Mouse (Mus musculus): ENCODE results near the gene Rnf114.

The Rnf114 gene

GRCm38 (mm10) chr2:167474218-167474617 is 18.2 kb upstream of the Rnf114 start:
- no peak for DNase-seq (ENCODE audit: low spot score)

GRCm38 (mm10) chr2:167475596-167475995 is 16.8 kb upstream of the Rnf114 start:
- DNase-seq (ENCODE audit: low spot score) = no peak

- no peak for DNase-seq (ENCODE audit: low spot score)
Observed at GRCm38 (mm10) chr2:167476200-167476688, 16.2 kb upstream of the Rnf114 start.

- no peak for DNase-seq (ENCODE audit: low spot score)
Observed at GRCm38 (mm10) chr2:167476762-167477161, 15.7 kb upstream of the Rnf114 start.

GRCm38 (mm10) chr2:167478128-167478527 is 14.3 kb upstream of the Rnf114 start:
- no peak for DNase-seq (ENCODE audit: low spot score)

GRCm38 (mm10) chr2:167479501-167479900 is 12.9 kb upstream of the Rnf114 start:
- no peak for DNase-seq (ENCODE audit: low spot score)

- no peak for DNase-seq (ENCODE audit: low spot score)
Observed at GRCm38 (mm10) chr2:167482681-167483080, 9.8 kb upstream of the Rnf114 start.

- DNase-seq (ENCODE audit: low spot score) = no peak
Observed at GRCm38 (mm10) chr2:167483081-167483826, 9.2 kb upstream of the Rnf114 start.

GRCm38 (mm10) chr2:167483827-167484410 is 8.5 kb upstream of the Rnf114 start:
- DNase-seq (ENCODE audit: low spot score) = no peak

GRCm38 (mm10) chr2:167484932-167485331 is 7.5 kb upstream of the Rnf114 start:
- no peak for DNase-seq (ENCODE audit: low spot score)

- no peak for DNase-seq (ENCODE audit: low spot score)
Observed at GRCm38 (mm10) chr2:167485501-167486377, 6.7 kb upstream of the Rnf114 start.

GRCm38 (mm10) chr2:167486573-167486972 is 5.9 kb upstream of the Rnf114 start:
- no peak for DNase-seq (ENCODE audit: low spot score)

- no peak for DNase-seq (ENCODE audit: low spot score)
Observed at GRCm38 (mm10) chr2:167487551-167487950, 4.9 kb upstream of the Rnf114 start.

GRCm38 (mm10) chr2:167487994-167488393 is 4.5 kb upstream of the Rnf114 start:
- no peak for DNase-seq (ENCODE audit: low spot score)

GRCm38 (mm10) chr2:167490813-167491525 is 1.5 kb upstream of the Rnf114 start:
- no peak for DNase-seq (ENCODE audit: low spot score)

GRCm38 (mm10) chr2:167492713-167493636 is 530 bp downstream of the Rnf114 start, which contains the start of gene Spata2:
Spata2 (minus strand) TSS chr2:167492887.
- DNase-seq (ENCODE audit: low spot score) = peak; percentile 85

- no peak for DNase-seq (ENCODE audit: low spot score)
Observed at GRCm38 (mm10) chr2:167496437-167496836, 4.0 kb downstream of the Rnf114 start.

- DNase-seq (ENCODE audit: low spot score) = no peak
Observed at GRCm38 (mm10) chr2:167497272-167497671, 4.8 kb downstream of the Rnf114 start.

- no peak for DNase-seq (ENCODE audit: low spot score)
Observed at GRCm38 (mm10) chr2:167502554-167503252, 10.3 kb downstream of the Rnf114 start.

- DNase-seq (ENCODE audit: low spot score) = no peak
Observed at GRCm38 (mm10) chr2:167503253-167503895, 10.9 kb downstream of the Rnf114 start.

All from layer of hippocampus, adult 9-10 months (tissue).